Mouse (Mus musculus): ENCODE measurements around the gene Gm10197.

DNA sequence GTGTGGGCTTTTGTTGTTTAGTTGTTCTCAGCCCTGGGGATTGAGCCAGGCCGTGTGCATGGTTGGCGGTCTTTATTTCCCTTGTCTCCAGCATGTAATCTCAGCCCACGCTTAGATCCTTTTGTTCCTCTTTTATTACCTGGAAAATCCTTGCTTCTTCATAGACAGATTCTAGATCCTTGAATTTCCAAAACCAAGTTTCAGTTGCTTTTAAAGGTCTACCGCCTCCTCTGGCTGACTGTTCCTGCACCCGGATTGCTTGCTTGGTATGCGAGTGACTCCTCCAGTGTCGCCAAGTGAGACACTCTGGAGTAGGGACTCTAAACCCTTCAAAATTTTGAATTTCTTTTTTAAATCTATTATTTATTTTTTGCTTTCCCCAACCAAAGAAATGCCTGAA lies 4.7 kb downstream of the Gm10197 start:
- TF ChIP-seq CTCF (conservative IDR thresholded peaks at IDR 0.05; ENCODE audit: insufficient read depth, insufficient read length, low read depth, low read length) (no peak), POLR2A (IDR thresholded peaks at IDR 0.05; ENCODE audit: low read depth, low read length) (no peak)
